Mouse (Mus musculus) kidney, adult 18-20 months (tissue): ENCODE measurements at regions not wholly inside any gene's neighbourhood (a gene's known extent, or its start where the extent isn't known, plus 50 kb on each side); places are given as distances from the start of the nearest gene placed in this dataset.

Source experiments
- DNase-seq: peaks from one replicate; pipeline ENCODE4 v3.0.0; 2021

GRCm38 (mm10) chr8:91996305-91997022 lies 194.6 kb upstream of the Irx3 start:
- no peak for DNase-seq

GRCm38 (mm10) chr8:91995407-91996144 lies 193.7 kb upstream of the Irx3 start:
- no peak for DNase-seq

GRCm38 (mm10) chr8:91991542-91992452 lies 189.9 kb upstream of the Irx3 start:
- no peak for DNase-seq

DNA sequence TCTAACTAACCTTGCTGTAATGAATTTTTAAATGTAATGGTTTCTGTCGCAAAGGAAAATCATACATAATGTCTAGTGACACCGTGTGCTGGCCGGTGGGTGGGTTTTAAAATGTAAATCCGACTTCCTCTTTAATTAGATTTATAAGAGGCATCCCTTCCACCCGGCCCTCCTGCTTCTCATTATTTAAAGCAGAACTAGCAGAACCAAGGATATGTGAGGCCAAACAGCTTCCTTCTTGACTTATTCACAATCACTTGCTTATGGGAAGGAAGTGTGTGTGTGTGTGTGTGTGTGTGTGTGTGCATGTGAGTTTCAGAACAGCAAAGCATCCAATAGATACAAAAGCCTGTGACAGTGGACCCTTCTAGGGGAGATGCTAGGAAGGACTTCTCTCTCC lies 189.1 kb upstream of the Irx3 start:
- DNase-seq: no peak

GRCm38 (mm10) chr8:91990048-91990447 lies 188.2 kb upstream of the Irx3 start:
- DNase-seq: no peak

DNA sequence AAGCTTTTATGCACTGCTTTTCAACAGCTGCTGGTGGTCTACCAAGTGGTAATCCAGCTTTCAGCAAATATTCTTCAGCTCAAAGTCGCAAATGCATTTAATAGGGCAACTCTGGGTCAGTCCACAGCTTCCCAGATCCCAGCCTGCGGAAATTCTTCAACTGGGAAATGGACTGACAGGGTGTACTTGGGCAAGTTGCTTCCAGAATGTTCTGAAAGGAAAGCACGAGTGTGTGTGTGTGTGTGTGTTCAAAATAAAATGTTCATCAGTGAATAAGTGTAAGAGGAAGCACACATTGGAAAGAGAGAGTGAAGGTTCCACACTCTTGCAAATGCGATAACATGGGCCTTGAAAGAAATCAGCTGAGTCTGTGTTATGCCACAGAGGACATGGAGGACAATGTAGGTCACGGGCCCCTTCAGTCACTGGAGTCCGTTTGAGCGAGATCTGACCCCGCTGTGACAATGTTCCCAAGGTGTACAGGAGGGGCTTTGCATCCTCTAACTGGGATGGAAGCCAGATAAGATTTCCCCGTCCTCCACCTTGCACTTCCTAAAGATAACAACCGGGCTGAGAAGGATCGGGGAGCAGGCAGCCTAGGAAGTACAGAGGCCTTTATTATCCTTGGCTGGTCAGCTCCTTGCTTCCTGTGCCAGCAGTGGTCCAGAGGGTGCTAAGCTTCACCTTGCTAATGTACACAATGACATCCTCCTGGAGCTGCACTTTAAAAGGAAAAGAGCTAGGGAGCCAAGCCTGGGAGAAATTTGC lies 187.2 kb upstream of the Irx3 start:
- peak; percentile 36 for DNase-seq

- DNase-seq: no peak
These were observed 186.0 kb upstream of the Irx3 start for GRCm38 (mm10) chr8:91987854-91988253.

GRCm38 (mm10) chr8:91983171-91983570 lies 181.3 kb upstream of the Irx3 start:
- no peak for DNase-seq

- DNase-seq: no peak
These were observed 175.2 kb upstream of the Irx3 start for GRCm38 (mm10) chr8:91976900-91977585.

DNA sequence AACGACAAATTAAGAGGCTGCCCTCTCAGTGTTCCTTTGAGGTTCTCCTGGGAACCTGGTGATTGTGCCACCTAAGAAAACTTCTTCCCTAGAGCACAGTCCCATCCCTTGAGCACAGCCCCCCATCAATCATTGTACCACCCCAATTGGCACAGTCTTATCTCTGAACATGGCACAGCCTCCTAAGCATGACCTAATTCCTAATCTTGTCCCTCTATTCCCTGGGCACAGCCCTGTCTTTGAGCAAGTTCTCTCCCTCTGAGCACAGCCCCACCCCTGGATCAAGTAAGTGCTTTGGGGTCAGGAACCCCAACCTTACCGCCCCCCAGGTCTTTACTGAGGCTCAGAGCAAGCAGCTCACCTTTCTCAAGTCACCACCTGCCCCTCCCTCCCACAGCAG lies 173.6 kb upstream of the Irx3 start:
- DNase-seq: no peak

GRCm38 (mm10) chr8:91974636-91975035 lies 172.8 kb upstream of the Irx3 start:
- no peak for DNase-seq

DNA sequence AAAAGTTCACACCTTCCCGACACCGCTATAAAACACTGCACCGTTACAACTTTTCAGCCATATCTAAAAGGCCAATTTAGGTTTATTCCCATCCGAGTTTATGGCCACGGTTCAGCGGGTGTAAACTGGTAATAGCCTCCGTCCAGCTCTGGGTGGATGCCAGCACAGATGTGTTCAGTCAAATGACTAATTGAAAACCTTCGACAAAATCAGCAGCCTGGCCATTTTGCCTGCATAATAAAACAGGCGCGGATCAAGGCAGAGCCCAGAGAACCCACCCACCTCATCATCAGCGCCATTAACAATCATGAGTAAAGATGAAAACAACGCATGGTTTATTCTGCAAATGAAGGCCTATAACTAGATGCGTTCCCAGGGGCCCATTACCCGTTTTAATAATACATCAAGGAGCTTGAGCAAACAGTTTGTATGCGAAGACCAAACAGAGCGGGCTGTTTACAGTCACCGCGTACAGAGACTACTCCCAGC lies 172.1 kb upstream of the Irx3 start:
- peak; percentile 36 for DNase-seq

GRCm38 (mm10) chr8:91967407-91967806 lies 165.5 kb upstream of the Irx3 start:
- DNase-seq: peak; percentile 41

DNA sequence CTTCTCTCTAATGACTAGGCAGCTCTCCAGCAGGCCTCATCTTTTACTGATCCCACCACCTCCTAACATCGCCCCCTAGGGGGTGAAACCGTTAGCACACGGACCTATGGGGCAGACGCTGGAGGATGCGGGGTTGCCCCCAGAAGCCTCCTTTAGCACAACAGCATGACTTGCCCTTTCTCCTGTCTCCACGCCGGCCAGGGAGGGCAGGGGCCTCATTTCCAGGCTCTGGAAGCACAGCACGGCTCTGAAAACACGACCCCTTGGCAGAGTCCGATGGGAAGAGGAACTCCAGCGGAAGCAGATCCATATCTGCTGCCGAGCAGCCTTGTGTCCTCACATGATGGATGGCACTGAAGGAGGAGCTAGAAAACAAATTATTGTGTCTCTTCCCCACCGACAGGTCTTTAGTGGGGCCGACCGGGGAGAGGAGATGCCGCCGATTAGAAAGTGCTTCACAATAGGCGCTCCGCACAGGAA lies 165.1 kb upstream of the Irx3 start:
- peak; percentile 61 for DNase-seq

DNA sequence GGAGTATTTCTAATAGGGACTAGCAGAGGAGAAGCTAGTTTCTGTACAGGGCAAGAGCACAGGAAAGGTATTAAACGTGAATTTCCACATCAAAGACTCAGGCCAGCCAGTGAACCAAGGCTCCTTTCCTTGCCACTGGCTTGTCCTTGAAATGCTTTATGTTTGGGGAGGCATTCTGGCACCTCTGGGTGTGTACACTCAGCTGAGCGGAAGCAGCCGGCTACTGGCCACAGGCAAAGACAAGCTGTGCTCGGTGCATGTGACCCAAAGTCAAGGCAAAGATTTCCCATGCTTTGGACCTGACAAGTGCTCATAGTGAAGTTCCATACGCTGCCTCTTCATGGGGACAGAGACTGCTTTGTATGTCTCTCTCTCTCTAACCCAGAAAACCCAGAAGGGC lies 159.8 kb upstream of the Irx3 start:
- no peak for DNase-seq

DNA sequence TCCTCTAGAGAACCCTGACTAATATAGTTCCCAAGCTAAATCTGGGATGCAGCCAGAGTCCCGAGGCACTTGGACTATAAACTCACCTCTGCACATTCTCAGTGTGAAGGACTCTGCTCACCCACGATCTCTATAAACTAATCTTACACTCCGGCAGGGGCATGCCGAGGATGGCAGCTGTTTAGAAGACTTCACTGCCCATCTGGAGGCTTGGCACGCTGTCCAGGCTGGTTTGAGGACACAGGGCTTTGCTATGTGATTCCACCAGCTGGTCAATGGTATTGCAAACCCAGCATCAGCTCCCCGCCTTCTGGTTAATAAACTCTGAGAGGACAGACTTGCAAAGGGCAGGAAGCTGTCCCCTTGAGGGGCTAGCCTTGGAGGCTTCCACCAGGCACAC lies 153.3 kb upstream of the Irx3 start:
- no peak for DNase-seq

GRCm38 (mm10) chr8:91952981-91953380 lies 151.1 kb upstream of the Irx3 start:
- no peak for DNase-seq

DNA sequence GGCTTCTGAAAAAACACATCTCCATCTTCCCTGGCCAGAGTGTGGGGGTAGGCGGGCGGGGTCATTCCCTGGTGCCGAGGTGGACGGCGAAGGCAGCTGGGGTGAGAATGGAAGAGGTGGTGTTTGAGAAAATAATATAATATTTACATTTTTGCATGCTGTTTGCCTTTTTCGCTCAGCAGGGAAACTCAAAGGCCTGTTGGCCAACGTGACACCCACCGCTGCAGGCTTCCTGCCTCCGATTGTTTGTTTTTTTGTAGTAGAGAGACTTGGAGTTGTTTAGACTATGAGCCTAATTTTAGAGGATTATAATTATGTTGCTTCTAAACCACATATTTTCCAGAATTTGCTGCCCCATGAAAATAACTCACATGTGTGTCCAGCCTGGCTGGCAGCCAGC lies 147.2 kb upstream of the Irx3 start:
- DNase-seq: no peak

- no peak for DNase-seq
These were observed 146.5 kb upstream of the Irx3 start for GRCm38 (mm10) chr8:91948173-91948940.

DNA sequence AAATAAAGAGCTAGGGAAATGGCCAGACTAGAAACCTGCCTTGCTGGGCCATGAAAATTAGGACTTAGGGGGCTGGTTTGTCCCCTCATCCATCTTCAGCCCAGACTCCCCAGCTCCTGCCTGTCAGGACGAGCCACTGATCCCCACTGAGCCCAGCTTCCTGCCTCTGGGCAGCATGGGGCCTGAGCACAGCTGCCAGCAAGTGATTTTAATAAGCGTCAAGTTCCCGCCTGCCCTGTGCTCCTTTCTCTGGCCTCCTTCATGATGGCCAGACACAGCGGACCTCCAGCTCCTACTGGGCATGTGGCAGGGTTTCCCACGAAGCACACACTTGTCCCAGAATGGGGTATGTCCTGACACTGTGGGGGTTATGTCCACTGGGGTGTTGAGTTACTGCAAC lies 139.1 kb upstream of the Irx3 start:
- DNase-seq: no peak

- no peak for DNase-seq
These were observed 135.4 kb upstream of the Irx3 start for GRCm38 (mm10) chr8:91937227-91937626.
